Mouse (Mus musculus) forebrain, embryonic 16.5 days (tissue): Measurements from ENCODE around the gene Senp2. TPM values are rescaled to one million over a fixed set of nuclear protein-coding genes. Genes with fewer than 3 reads are reported as not detected.
A peak's percentile ranks its signal among the peaks of the same experiment; 100 is the strongest.
"Not testable (repeated sequence)": the region's sequence is repeated elsewhere in the genome, so short reads cannot be mapped to it uniquely, and the experiment has no call there.

Experiments used
- ATAC-seq: fragments of 200-750 bp; cut with Nextera tagmentation; 2 replicates; pipeline ENCODE4 v1.8.0; 2017; ENCODE audit warnings: mild to moderate bottlenecking, moderate library complexity
- H3K27ac ChIP-seq: fragments of 300-500 bp; sonication (generic); 2 replicates; pipeline ENCODE4 v1.5.1; 2014; ENCODE audit warnings: low read length, control low read depth
- H3K27me3 ChIP-seq: fragments of 300-500 bp; sonication (generic); replicated peaks from 2 replicates; pipeline ENCODE4 v1.6.1; 2014; ENCODE audit warnings: low read length; ENCODE audit not compliant: control insufficient read depth, insufficient read depth
- H3K36me3 ChIP-seq: fragments of 300-500 bp; sonication (generic); 2 replicates; pipeline ENCODE4 v1.6.1; 2014; ENCODE audit not compliant: control insufficient read depth, insufficient read depth
- H3K4me1 ChIP-seq: fragments of 300-500 bp; sonication (generic); replicated peaks from 2 replicates; pipeline ENCODE4 v1.6.1; 2014; ENCODE audit warnings: low read length; ENCODE audit not compliant: control insufficient read depth, insufficient read depth
- H3K4me2 ChIP-seq: fragments of 300-500 bp; sonication (generic); 2 replicates; pipeline ENCODE4 v1.6.1; 2014; ENCODE audit warnings: mild to moderate bottlenecking, low read length, control low read depth
- H3K4me3 ChIP-seq: fragments of 300-500 bp; sonication (generic); replicated peaks from 2 replicates; pipeline ENCODE4 v1.5.1; 2014; ENCODE audit warnings: mild to moderate bottlenecking, low read length, control low read depth
- H3K9ac ChIP-seq: fragments of 300-500 bp; sonication (generic); replicated peaks from 2 replicates; pipeline ENCODE4 v1.6.1; 2014; ENCODE audit warnings: low read depth, low read length, control low read depth
- H3K9me3 ChIP-seq: fragments of 300-500 bp; sonication (generic); 2 replicates; pipeline ENCODE4 v1.6.1; 2016; ENCODE audit warnings: low read length; ENCODE audit not compliant: control insufficient read depth
- WGBS: fragments of 180-500 bp; shearing (Covaris S2); extraction: QIAGEN DNeasy Blood & Tissue Kit; methylation state at CpG from one replicate; pipeline ENCODE4 v1.1.7; 2014; 5-methylcytosine and 5-hydroxymethylcytosine counted together
- polyA plus RNA-seq: library from polyadenylated mRNA; unstranded; fragments of >200 nt; fragmentation: Nextera tagmentation; extraction: Ambion mirVana; gene quantifications from 2 replicates; pipeline ENCODE4 v1.2.1, GENCODE M21; 2015

Gene Senp2
- polyA plus RNA-seq, 1 experiment from 2014 or later, result 50.6 TPM

- Histone ChIP-seq H3K9ac (no peak overlapping the region), H3K4me1 (no peaks in the 10 kb centered on the region), H3K36me3 (no peaks in the 10 kb centered on the region), H3K4me2 (no peak overlapping the region), H3K9me3 (no peaks in the 10 kb centered on the region), H3K27ac (no peak overlapping the region), H3K4me3 (no peak overlapping the region), H3K27me3 (no peaks in the 10 kb centered on the region)
- ATAC-seq, result no peak
- WGBS, result 58% methylated on average over 3 of the region's 3 CpGs
These were observed 23.1 kb upstream of the Senp2 start for GRCm38 (mm10) chr16:21986191-21986590.

GRCm38 (mm10) chr16:21987956-21988355 is 21.3 kb upstream of the Senp2 start:
- ATAC-seq, result no peak
- H3K27ac ChIP-seq, result no peak overlapping the region
- H3K36me3 ChIP-seq, result no peaks in the 10 kb centered on the region
- no peaks in the 10 kb centered on the region for H3K9me3 ChIP-seq
- no peak overlapping the region for H3K9ac ChIP-seq
- WGBS, result 72% methylated on average over 5 of the region's 5 CpGs
- H3K4me1 ChIP-seq, result no peaks in the 10 kb centered on the region
- H3K4me2 ChIP-seq, result no peak overlapping the region
- no peaks in the 10 kb centered on the region for H3K27me3 ChIP-seq
- no peak overlapping the region for H3K4me3 ChIP-seq

- not testable (repeated sequence) for H3K4me3 ChIP-seq, H3K4me1 ChIP-seq, H3K4me2 ChIP-seq, H3K36me3 ChIP-seq, H3K9ac ChIP-seq, ATAC-seq, H3K27ac ChIP-seq, H3K9me3 ChIP-seq, H3K27me3 ChIP-seq
These were observed 18.4 kb upstream of the Senp2 start for GRCm38 (mm10) chr16:21990893-21991292.

- ATAC-seq, result no peak
- WGBS, result 92% methylated on average over 2 of the region's 2 CpGs
- no peaks in the 10 kb centered on the region for H3K36me3 ChIP-seq
These were observed 17.5 kb upstream of the Senp2 start for GRCm38 (mm10) chr16:21991774-21992173.

GRCm38 (mm10) chr16:21995304-21995703 is 14.0 kb upstream of the Senp2 start, which contains the start of gene Liph:
Gene Liph (minus strand): TSS chr16:21995663.
- 0 out of 2 replicates have a peak within 1 kb of the TSS, but pooled peaks have one; percentile 41 for H3K9ac ChIP-seq
- ATAC-seq, result peak; percentile 36; the same call in 1 of the 2 replicates
- no peaks in the 10 kb centered on the region for H3K27me3 ChIP-seq
- no peaks in the 10 kb centered on the region for H3K36me3 ChIP-seq
- peak within 1 kb of the TSS; percentile 66 for H3K4me2 ChIP-seq
- H3K27ac ChIP-seq, result no peak within 1 kb of the TSS
- H3K9me3 ChIP-seq, result no peaks in the 10 kb centered on the region
- H3K4me1 ChIP-seq, result peaks cover 6% of the 10 kb centered on the region; the same call in 1 of the 2 replicates
- WGBS, result 7% methylated on average over 16 of the region's 16 CpGs
- H3K4me3 ChIP-seq, result peak within 1 kb of the TSS; percentile 32

More at GRCm38 (mm10) chr16:21991774-21992173, 17.5 kb upstream of the Senp2 start:
- no peak overlapping the region for H3K27ac ChIP-seq
- no peak overlapping the region for H3K9ac ChIP-seq
- no peak overlapping the region for H3K4me2 ChIP-seq
- H3K27me3 ChIP-seq, result no peaks in the 10 kb centered on the region
- no peak overlapping the region for H3K4me3 ChIP-seq
- H3K9me3 ChIP-seq, result no peaks in the 10 kb centered on the region
- peaks cover 6% of the 10 kb centered on the region; the same call in 1 of the 2 replicates for H3K4me1 ChIP-seq

- Histone ChIP-seq H3K36me3 (no peaks in the 10 kb centered on the region), H3K9me3 (no peaks in the 10 kb centered on the region), H3K27me3 (no peaks in the 10 kb centered on the region), H3K4me2 (no peak overlapping the region), H3K9ac (no peak overlapping the region), H3K27ac (no peak overlapping the region), H3K4me1 (peaks cover 6% of the 10 kb centered on the region; the same call in 1 of the 2 replicates), H3K4me3 (no peak overlapping the region)
- 61% methylated on average over 4 of the region's 4 CpGs for WGBS
- ATAC-seq, result no peak
These were observed 12.9 kb upstream of the Senp2 start for GRCm38 (mm10) chr16:21996402-21996801.

GRCm38 (mm10) chr16:21996881-21997641 is 12.2 kb upstream of the Senp2 start:
- no peak overlapping the region for H3K4me2 ChIP-seq
- no peak overlapping the region for H3K27ac ChIP-seq
- no peaks in the 10 kb centered on the region for H3K36me3 ChIP-seq
- H3K9ac ChIP-seq, result no peak overlapping the region
- H3K27me3 ChIP-seq, result no peaks in the 10 kb centered on the region
- peaks cover 6% of the 10 kb centered on the region; the same call in 1 of the 2 replicates for H3K4me1 ChIP-seq
- H3K9me3 ChIP-seq, result no peaks in the 10 kb centered on the region
- ATAC-seq, result no peak
- no peak overlapping the region for H3K4me3 ChIP-seq
- 59% methylated on average over 5 of the region's 5 CpGs for WGBS

- H3K4me1 ChIP-seq, result peaks cover 6% of the 10 kb centered on the region; the same call in 1 of the 2 replicates
- 76% methylated on average over 5 of the region's 5 CpGs for WGBS
- no peak overlapping the region for H3K4me3 ChIP-seq
- no peaks in the 10 kb centered on the region for H3K9me3 ChIP-seq
- ATAC-seq, result no peak
- no peaks in the 10 kb centered on the region for H3K36me3 ChIP-seq
- H3K9ac ChIP-seq, result no peak overlapping the region
- no peaks in the 10 kb centered on the region for H3K27me3 ChIP-seq
- H3K4me2 ChIP-seq, result no peak overlapping the region
- H3K27ac ChIP-seq, result no peak overlapping the region
These were observed 11.2 kb upstream of the Senp2 start for GRCm38 (mm10) chr16:21998061-21998460.

- H3K4me1 ChIP-seq, result peaks cover 6% of the 10 kb centered on the region; the same call in 1 of the 2 replicates
- no peaks in the 10 kb centered on the region for H3K9me3 ChIP-seq
- ATAC-seq, result no peak
- no peaks in the 10 kb centered on the region for H3K36me3 ChIP-seq
- no peak overlapping the region for H3K4me3 ChIP-seq
- H3K9ac ChIP-seq, result no peak overlapping the region
- H3K27me3 ChIP-seq, result no peaks in the 10 kb centered on the region
- H3K27ac ChIP-seq, result no peak overlapping the region
- H3K4me2 ChIP-seq, result no peak overlapping the region
- 84% methylated on average over 4 of the region's 4 CpGs for WGBS
These were observed 9.2 kb upstream of the Senp2 start for GRCm38 (mm10) chr16:21999941-22000690.
